Mouse (Mus musculus): ENCODE results near the gene Tbl3. TPM values are rescaled to one million over a fixed set of nuclear protein-coding genes. Genes with fewer than 3 reads are reported as not detected.
"Not testable (repeated sequence)": the region's sequence is repeated elsewhere in the genome, so short reads cannot be mapped to it uniquely, and the experiment has no call there.

Tbl3 gene
- total and polyA plus RNA-seq, 2 experiments from 2014 or later: 30.1 to 42.2 TPM

DNA sequence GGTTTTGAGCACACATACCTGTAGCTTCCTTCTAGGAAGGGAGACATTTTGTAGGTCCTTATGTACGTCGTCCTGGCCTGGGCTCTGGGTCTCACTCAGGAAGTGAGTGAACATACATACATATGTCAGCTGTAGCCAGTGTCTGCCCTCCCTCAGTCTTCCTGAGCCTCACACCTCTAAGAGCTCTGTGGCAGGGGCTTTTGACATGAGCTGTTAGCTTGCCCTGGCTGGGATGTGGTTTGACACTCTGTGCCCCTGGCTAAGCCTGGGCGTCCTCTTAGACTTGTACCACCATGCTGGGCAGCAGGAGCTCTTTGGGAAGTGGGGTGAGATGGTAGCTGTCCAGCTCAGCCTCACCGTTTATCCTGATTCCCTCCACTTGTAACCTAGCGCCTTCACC, 36.1 kb downstream of the Tbl3 start:
- ATAC-seq (ENCODE audit: insufficient read depth, low read depth): no peak
- Histone ChIP-seq H3K9me3 (replicated peaks; ENCODE audit: control insufficient read depth, low read length) (no peaks in the 10 kb centered on the region), H3K27ac (ENCODE audit: low read depth) (no peak overlapping the region), H3K27me3 (ENCODE audit: control insufficient read depth, insufficient read depth, low read length) (no peaks in the 10 kb centered on the region), H3K36me3 (replicated peaks; ENCODE audit: control insufficient read depth, insufficient read depth, low read length) (no peaks in the 10 kb centered on the region), H3K4me2 (ENCODE audit: low read depth, low read length) (peak overlapping the region; percentile 92; the same call in 1 of the 2 replicates), H3K4me3 (ENCODE audit: low read depth, low read length) (no peak overlapping the region), H3K9ac (replicated peaks; ENCODE audit: low read depth, low read length) (no peak overlapping the region), H3K4me1 (ENCODE audit: control insufficient read depth, insufficient read depth) (peaks cover 32% of the 10 kb centered on the region)
- 58% methylated on average over 5 of the region's 5 CpGs for WGBS
- DNase-seq (ENCODE audit: low spot score): no peak
- TF ChIP-seq CTCF (IDR thresholded peaks at IDR 0.05; ENCODE audit: low read depth) (no peak), EP300 (IDR thresholded peaks at IDR 0.05; ENCODE audit: low read depth) (no peak)

DNA sequence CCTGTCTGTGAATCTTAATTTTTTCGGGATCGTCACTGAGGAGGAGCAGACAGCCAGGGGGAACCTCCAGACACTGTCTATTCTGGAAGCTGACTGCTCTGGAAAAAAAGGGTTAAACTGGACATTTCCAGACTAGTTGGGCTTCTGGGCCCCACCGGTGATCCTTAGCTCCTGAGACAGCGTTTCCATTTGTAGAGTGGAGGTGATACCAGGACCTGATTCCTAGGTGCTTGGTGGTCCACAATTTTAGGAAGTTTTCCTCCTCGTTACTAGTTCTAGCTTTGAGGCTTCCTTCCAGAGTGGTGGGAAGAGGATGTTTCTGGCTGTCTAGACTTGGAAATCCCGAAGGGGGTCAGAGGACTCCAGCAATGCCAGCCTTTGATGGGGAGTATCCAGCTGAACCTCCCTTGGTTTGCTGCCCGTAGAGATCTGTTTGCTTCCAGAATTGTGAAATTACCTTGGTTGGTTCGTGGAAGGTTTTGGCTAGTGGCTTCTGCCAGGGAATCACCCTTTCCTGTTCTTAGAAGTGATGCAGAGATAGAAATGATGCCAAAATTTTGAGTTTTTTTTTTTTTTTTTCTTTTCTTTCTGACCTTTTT, 37.1 kb downstream of the Tbl3 start:
- DNase-seq (ENCODE audit: low spot score): no peak
- H3K27ac ChIP-seq (ENCODE audit: low read depth): peak overlapping the region; percentile 77
- peak overlapping the region; percentile 88 for H3K9ac ChIP-seq (replicated peaks; ENCODE audit: low read depth, low read length)
- no peak for TF ChIP-seq CTCF (IDR thresholded peaks at IDR 0.05; ENCODE audit: low read depth)
- no peak for TF ChIP-seq EP300 (IDR thresholded peaks at IDR 0.05; ENCODE audit: low read depth)
- 10% methylated on average over 8 of the region's 8 CpGs for WGBS
- H3K36me3 ChIP-seq (replicated peaks; ENCODE audit: control insufficient read depth, insufficient read depth, low read length): no peaks in the 10 kb centered on the region
- ATAC-seq (ENCODE audit: insufficient read depth, low read depth): no peak
- no peaks in the 10 kb centered on the region for H3K27me3 ChIP-seq (ENCODE audit: control insufficient read depth, insufficient read depth, low read length)
- peak overlapping the region; percentile 81 for H3K4me3 ChIP-seq (ENCODE audit: low read depth, low read length)
- H3K4me2 ChIP-seq (ENCODE audit: low read depth, low read length): peak overlapping the region; percentile 92
- no peaks in the 10 kb centered on the region for H3K9me3 ChIP-seq (replicated peaks; ENCODE audit: control insufficient read depth, low read length)
- peaks cover 29% of the 10 kb centered on the region for H3K4me1 ChIP-seq (ENCODE audit: control insufficient read depth, insufficient read depth)

DNA sequence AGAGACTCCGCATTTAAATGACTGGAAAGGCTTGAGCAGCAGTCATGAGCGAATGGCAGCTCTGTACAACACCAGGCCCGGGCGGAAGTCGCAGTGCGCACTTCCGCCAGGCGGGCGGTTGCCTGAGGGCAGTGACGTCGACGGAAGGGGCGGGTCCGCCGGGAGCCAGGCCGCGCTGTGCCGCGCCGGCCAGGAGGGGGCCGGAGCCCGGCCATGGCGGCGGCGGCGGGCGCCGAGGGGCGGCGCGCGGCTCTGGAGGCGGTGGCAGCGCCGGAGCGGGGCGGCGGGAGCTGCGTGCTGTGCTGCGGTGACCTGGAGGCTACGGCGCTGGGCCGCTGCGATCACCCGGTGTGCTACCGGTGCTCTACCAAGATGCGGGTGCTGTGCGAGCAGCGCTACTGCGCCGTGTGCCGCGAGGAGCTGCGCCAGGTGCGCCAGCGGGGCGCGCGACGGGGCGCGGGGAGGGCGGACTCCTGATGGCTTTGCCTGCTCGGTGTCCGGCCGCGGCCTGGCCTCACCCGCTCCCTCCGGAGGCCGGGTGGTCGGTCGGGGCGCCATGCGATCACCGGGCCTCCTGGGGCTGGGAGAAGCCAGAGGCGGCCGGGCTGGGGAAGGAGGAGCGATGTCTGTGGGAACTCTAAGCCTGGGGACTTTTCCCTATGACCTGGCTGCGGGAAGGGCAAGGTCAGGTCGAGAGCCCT, 37.8 kb downstream of the Tbl3 start, which contains the start of gene Zfp598:
TSS of gene Zfp598 (plus strand) at position 143 of the 701 bp plus-strand sequence.
- Histone ChIP-seq H3K4me2 (ENCODE audit: low read depth, low read length) (peak within 1 kb of the TSS; percentile 92), H3K4me1 (ENCODE audit: control insufficient read depth, insufficient read depth) (peaks cover 29% of the 10 kb centered on the region), H3K4me3 (ENCODE audit: low read depth, low read length) (peak within 1 kb of the TSS; percentile 81), H3K9ac (replicated peaks; ENCODE audit: low read depth, low read length) (peak within 1 kb of the TSS; percentile 88), H3K27me3 (ENCODE audit: control insufficient read depth, insufficient read depth, low read length) (no peaks in the 10 kb centered on the region), H3K36me3 (replicated peaks; ENCODE audit: control insufficient read depth, insufficient read depth, low read length) (no peaks in the 10 kb centered on the region), H3K27ac (ENCODE audit: low read depth) (peak within 1 kb of the TSS; percentile 77), H3K9me3 (replicated peaks; ENCODE audit: control insufficient read depth, low read length) (no peaks in the 10 kb centered on the region)
- no peak for TF ChIP-seq CTCF (IDR thresholded peaks at IDR 0.05; ENCODE audit: low read depth)
- peak; percentile 41; the same call in 1 of the 2 replicates for TF ChIP-seq EP300 (IDR thresholded peaks at IDR 0.05; ENCODE audit: low read depth)
- peak; percentile 92 for DNase-seq (ENCODE audit: low spot score)
- peak; percentile 97 for ATAC-seq (ENCODE audit: insufficient read depth, low read depth)
- under 1% methylated on average over 71 of the region's 80 CpGs for WGBS

DNA sequence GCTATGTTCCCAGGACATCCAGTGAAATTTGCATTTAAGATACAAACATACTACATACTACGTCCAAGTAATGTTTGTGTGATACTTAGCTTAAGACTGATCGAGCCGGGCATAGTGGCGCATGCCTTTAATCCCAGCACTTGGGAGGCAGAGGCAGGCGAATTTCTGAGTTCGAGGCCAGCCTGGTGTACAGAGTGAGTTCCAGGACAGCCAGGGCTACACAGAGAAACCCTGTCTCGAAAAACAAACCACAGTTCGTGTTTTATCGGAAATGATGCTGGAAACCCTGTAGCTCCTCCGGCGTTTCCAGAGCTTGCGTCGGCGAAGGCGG, 38.3 kb downstream of the Tbl3 start:
- Histone ChIP-seq H3K4me3 (ENCODE audit: low read depth, low read length) (peak overlapping the region; percentile 81), H3K4me1 (ENCODE audit: control insufficient read depth, insufficient read depth) (peaks cover 29% of the 10 kb centered on the region), H3K9ac (replicated peaks; ENCODE audit: low read depth, low read length) (peak overlapping the region; percentile 88), H3K27ac (ENCODE audit: low read depth) (peak overlapping the region; percentile 77), H3K4me2 (ENCODE audit: low read depth, low read length) (peak overlapping the region; percentile 92)
- DNase-seq (ENCODE audit: low spot score); H3K27me3 ChIP-seq (ENCODE audit: control insufficient read depth, insufficient read depth, low read length); H3K36me3 ChIP-seq (replicated peaks; ENCODE audit: control insufficient read depth, insufficient read depth, low read length); H3K9me3 ChIP-seq (replicated peaks; ENCODE audit: control insufficient read depth, low read length); ATAC-seq (ENCODE audit: insufficient read depth, low read depth): not testable (repeated sequence)
- 6% methylated on average over 15 of the region's 15 CpGs for WGBS

DNA sequence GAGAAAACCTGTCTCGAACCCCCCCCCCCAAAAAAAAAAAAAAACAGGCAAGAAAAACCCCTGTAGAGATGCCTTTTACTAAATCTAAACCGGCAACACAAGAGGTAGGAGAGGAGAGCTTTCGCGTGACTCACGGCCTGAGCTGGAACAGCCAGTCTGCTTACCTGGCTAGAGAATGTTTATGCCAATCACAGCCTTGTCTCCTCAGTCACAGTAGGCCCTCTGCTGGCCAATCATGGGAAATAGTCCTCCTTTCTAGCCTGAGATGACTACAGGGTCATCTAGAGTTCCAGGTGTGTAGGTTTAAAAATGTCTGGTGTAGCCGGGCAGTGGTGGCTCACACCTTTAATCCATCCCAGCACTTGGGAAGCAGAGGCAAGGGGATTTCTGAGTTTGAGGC, 40.0 kb downstream of the Tbl3 start:
- DNase-seq (ENCODE audit: low spot score) (peak; percentile 62), ATAC-seq (ENCODE audit: insufficient read depth, low read depth) (no peak)
- 19% methylated on average over 6 of the region's 6 CpGs for WGBS
- H3K9me3 ChIP-seq (replicated peaks; ENCODE audit: control insufficient read depth, low read length): no peaks in the 10 kb centered on the region
- H3K4me1 ChIP-seq (ENCODE audit: control insufficient read depth, insufficient read depth): peaks cover 27% of the 10 kb centered on the region
- H3K4me3 ChIP-seq (ENCODE audit: low read depth, low read length): no peak overlapping the region
- H3K27ac ChIP-seq (ENCODE audit: low read depth): no peak overlapping the region
- no peaks in the 10 kb centered on the region for H3K36me3 ChIP-seq (replicated peaks; ENCODE audit: control insufficient read depth, insufficient read depth, low read length)
- no peak for TF ChIP-seq EP300 (IDR thresholded peaks at IDR 0.05; ENCODE audit: low read depth)
- peak; percentile 75 for TF ChIP-seq CTCF (IDR thresholded peaks at IDR 0.05; ENCODE audit: low read depth)
- H3K27me3 ChIP-seq (ENCODE audit: control insufficient read depth, insufficient read depth, low read length): no peaks in the 10 kb centered on the region
- no peak overlapping the region for H3K9ac ChIP-seq (replicated peaks; ENCODE audit: low read depth, low read length)
- H3K4me2 ChIP-seq (ENCODE audit: low read depth, low read length): no peak overlapping the region

DNA sequence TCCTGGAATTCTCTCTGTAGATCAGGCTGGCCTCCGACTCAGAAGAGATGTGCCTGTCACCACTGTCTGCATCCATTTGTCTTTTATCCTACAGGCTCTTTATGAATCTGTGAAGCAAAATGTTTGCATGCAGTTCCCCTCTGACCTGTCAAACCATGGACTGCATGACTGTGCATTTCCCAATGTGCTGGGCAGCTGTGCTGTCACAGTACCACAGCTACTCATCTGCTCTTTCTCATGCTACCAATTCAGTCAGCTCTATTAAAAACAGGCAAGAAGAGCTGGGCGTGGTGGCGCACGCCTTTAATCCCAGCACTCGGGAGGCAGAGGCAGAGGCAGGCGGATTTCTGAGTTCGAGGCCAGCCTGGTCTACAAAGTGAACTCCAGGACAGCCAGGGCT, 40.4 kb downstream of the Tbl3 start:
- not testable (repeated sequence) for H3K9me3 ChIP-seq (replicated peaks; ENCODE audit: control insufficient read depth, low read length); H3K9ac ChIP-seq (replicated peaks; ENCODE audit: low read depth, low read length); H3K4me2 ChIP-seq (ENCODE audit: low read depth, low read length); H3K27ac ChIP-seq (ENCODE audit: low read depth); DNase-seq (ENCODE audit: low spot score); ATAC-seq (ENCODE audit: insufficient read depth, low read depth); H3K4me3 ChIP-seq (ENCODE audit: low read depth, low read length); H3K27me3 ChIP-seq (ENCODE audit: control insufficient read depth, insufficient read depth, low read length); H3K36me3 ChIP-seq (replicated peaks; ENCODE audit: control insufficient read depth, insufficient read depth, low read length)
- 54% methylated on average over 7 of the region's 7 CpGs for WGBS
- H3K4me1 ChIP-seq (ENCODE audit: control insufficient read depth, insufficient read depth): peaks cover 23% of the 10 kb centered on the region

Data from heart, postnatal 0 days (tissue).